Mouse (Mus musculus) G1E (cell line): ENCODE results near the gene Hsdl1. TPM values are rescaled to one million over a fixed set of nuclear protein-coding genes. Genes with fewer than 3 reads are reported as not detected.

Experiments used
- ATAC-seq: 2 replicates; pipeline ENCODE4 v1.8.0; 2016; ENCODE audit warnings: mild to moderate bottlenecking; ENCODE audit not compliant: insufficient number of reproducible peaks, poor library complexity, low FRiP score, severe bottlenecking; ENCODE audit errors: extremely low read depth
- DNase-seq: peaks from one replicate; pipeline ENCODE4 v3.0.0; 2012; ENCODE audit warnings: low spot score
- H3K27me3 ChIP-seq: 2 replicates; pipeline ENCODE4 v1.6.1; 2012; ENCODE audit warnings: mild to moderate bottlenecking, low read length, inconsistent platforms; ENCODE audit not compliant: insufficient read depth
- H3K36me3 ChIP-seq: replicated peaks from 2 replicates; pipeline ENCODE3; 2012; ENCODE audit warnings: mild to moderate bottlenecking, inconsistent platforms
- H3K4me1 ChIP-seq: 2 replicates; pipeline ENCODE4 v1.6.1; 2012; ENCODE audit warnings: low read depth, low read length, inconsistent platforms, mixed read lengths; ENCODE audit not compliant: insufficient read depth
- H3K4me3 ChIP-seq: 2 replicates; pipeline ENCODE4 v1.5.1; 2012; ENCODE audit warnings: low read depth, mild to moderate bottlenecking, inconsistent platforms, low read length, moderate library complexity, mixed read lengths
- H3K9me3 ChIP-seq: replicated peaks from 2 replicates; pipeline ENCODE4 v1.6.1; 2012; ENCODE audit warnings: inconsistent platforms
- CTCF ChIP-seq: IDR thresholded peaks from 2 replicates; pipeline ENCODE4 v1.5.1; 2012; ENCODE audit warnings: low read depth, low read length, inconsistent platforms, mixed read lengths
- GATA1 ChIP-seq: IDR thresholded peaks from 2 replicates; pipeline ENCODE4 v1.6.1; 2012; ENCODE audit warnings: borderline replicate concordance, low read length, inconsistent platforms, mixed read lengths
- GATA2 ChIP-seq: IDR thresholded peaks from 2 replicates; pipeline ENCODE4 v1.6.1; 2012; ENCODE audit warnings: low read depth, low read length, inconsistent platforms, borderline replicate concordance
- POLR2AphosphoS5 ChIP-seq: IDR thresholded peaks from 2 replicates; pipeline ENCODE4 v1.6.1; 2012; ENCODE audit warnings: low read depth, low read length, inconsistent platforms; ENCODE audit not compliant: insufficient replicate concordance
- TAL1 ChIP-seq: conservative IDR thresholded peaks from 2 replicates; pipeline ENCODE4 v1.6.1; 2012; ENCODE audit warnings: low read depth, low read length, inconsistent platforms, mixed read lengths
- polyA plus RNA-seq: library from polyadenylated mRNA; stranded (reverse); fragments of >175 nt; gene quantifications from 2 replicates; pipeline ENCODE4 v1.2.3, GENCODE M21; 2012
- total RNA-seq, 2 experiments: library from RNA; stranded (forward) in 1 of 2; stranded (reverse) in 1 of 2; fragments of 200-1000 nt in 1 of 2; fragments of >200 nt in 1 of 2; fragmentation: Nextera tagmentation in 1 of 2; gene quantifications; 2 replicates each; pipeline ENCODE4 v1.2.3; 2014 to 2017

Gene Hsdl1
- total and polyA plus RNA-seq, 3 experiments, result 22.7 to 56.7 (median 42.2) TPM

DNA sequence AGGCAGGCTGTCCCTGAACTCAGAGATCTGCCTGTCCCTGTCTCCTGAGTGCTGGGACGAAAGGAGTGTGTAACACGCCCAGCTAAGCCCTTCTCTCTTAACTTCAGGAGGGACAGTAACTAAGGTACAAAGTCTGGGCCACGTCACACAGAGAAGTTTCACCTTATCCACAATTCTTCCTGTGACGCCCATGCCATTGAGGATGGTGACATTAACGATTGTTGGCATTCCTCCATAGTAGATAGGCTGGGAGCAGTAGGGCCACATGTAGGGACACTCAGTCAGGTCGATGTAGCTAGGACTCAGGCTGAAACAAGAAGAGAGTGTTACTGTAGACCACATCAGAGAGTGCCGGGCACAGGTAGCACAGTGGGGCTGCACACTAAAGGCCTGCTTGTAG, 46.2 kb downstream of the Hsdl1 start:
- no peak for DNase-seq
- no peak for ATAC-seq
- H3K27me3 ChIP-seq, result no peaks in the 10 kb centered on the region
- no peaks in the 10 kb centered on the region for H3K9me3 ChIP-seq
- TF ChIP-seq CTCF, result no peak
- no peak for TF ChIP-seq TAL1
- no peak for TF ChIP-seq GATA1
- TF ChIP-seq POLR2AphosphoS5, result no peak
- no peak for TF ChIP-seq GATA2
- peaks cover 93% of the 10 kb centered on the region for H3K36me3 ChIP-seq
- H3K4me1 ChIP-seq, result 0 out of 2 replicates have a peak, but pooled peaks cover 2% of the 10 kb centered on the region
- H3K4me3 ChIP-seq, result no peak overlapping the region

GRCm38 (mm10) chr8:119520102-119520501, 54.9 kb downstream of the Hsdl1 start:
- ATAC-seq, result no peak
- TF ChIP-seq GATA1 (no peak), CTCF (0 out of 2 replicates have a peak, but pooled peaks have one; percentile 9)
- Histone ChIP-seq H3K36me3 (peaks cover 98% of the 10 kb centered on the region), H3K9me3 (no peaks in the 10 kb centered on the region), H3K27me3 (no peaks in the 10 kb centered on the region), H3K4me1 (peaks cover 16% of the 10 kb centered on the region), H3K4me3 (no peak overlapping the region)
- no peak for DNase-seq

- Histone ChIP-seq H3K9me3 (no peaks in the 10 kb centered on the region), H3K4me3 (no peak overlapping the region), H3K36me3 (peaks cover 99% of the 10 kb centered on the region), H3K27me3 (no peaks in the 10 kb centered on the region), H3K4me1 (peaks cover 28% of the 10 kb centered on the region)
- TF ChIP-seq GATA1 (no peak), GATA2 (no peak), POLR2AphosphoS5 (no peak), TAL1 (no peak), CTCF (no peak)
- DNase-seq, result no peak
- ATAC-seq, result no peak
These were observed 58.3 kb downstream of the Hsdl1 start for GRCm38 (mm10) chr8:119516674-119517073.

- no peaks in the 10 kb centered on the region for H3K27me3 ChIP-seq
- H3K4me1 ChIP-seq, result peaks cover 28% of the 10 kb centered on the region
- no peaks in the 10 kb centered on the region for H3K9me3 ChIP-seq
- TF ChIP-seq GATA2 (no peak), GATA1 (no peak), TAL1 (no peak), CTCF (no peak), POLR2AphosphoS5 (no peak)
- no peak overlapping the region for H3K4me3 ChIP-seq
- peaks cover 99% of the 10 kb centered on the region for H3K36me3 ChIP-seq
- DNase-seq, result no peak
- no peak for ATAC-seq
These were observed 59.2 kb downstream of the Hsdl1 start for GRCm38 (mm10) chr8:119515767-119516166.

GRCm38 (mm10) chr8:119514940-119515339, 60.0 kb downstream of the Hsdl1 start:
- H3K4me1 ChIP-seq, result peaks cover 28% of the 10 kb centered on the region
- peaks cover 99% of the 10 kb centered on the region for H3K36me3 ChIP-seq
- H3K27me3 ChIP-seq, result no peaks in the 10 kb centered on the region
- H3K4me3 ChIP-seq, result no peak overlapping the region
- peak; percentile 32 for DNase-seq
- no peaks in the 10 kb centered on the region for H3K9me3 ChIP-seq
- TF ChIP-seq GATA1 (no peak), TAL1 (peak; percentile 45; the same call in 1 of the 2 replicates)
- peak; percentile 84 for ATAC-seq

DNA sequence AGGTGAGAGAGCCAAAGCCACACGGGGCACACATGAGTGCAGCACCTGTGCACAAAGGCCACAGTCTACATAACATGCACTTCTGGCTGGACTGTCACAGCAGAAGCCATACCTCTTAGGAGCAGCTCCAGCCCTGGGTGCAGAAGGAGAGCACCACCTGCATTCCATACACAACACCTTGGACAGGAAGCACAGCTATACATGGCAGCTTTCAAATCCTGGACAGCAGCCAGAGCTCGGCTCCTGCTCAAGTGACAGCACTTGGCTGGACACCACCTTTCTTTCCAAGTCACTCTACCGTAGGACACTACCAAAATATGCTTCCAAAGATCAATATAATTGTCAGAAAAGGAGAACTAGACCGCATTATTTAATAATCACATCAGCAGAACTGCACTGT, 61.6 kb downstream of the Hsdl1 start:
- no peak overlapping the region for H3K4me3 ChIP-seq
- peaks cover 28% of the 10 kb centered on the region for H3K4me1 ChIP-seq
- H3K27me3 ChIP-seq, result no peaks in the 10 kb centered on the region
- no peak for ATAC-seq
- H3K9me3 ChIP-seq, result no peaks in the 10 kb centered on the region
- TF ChIP-seq POLR2AphosphoS5, result no peak
- no peak for TF ChIP-seq GATA1
- TF ChIP-seq CTCF, result no peak
- TF ChIP-seq GATA2, result no peak
- no peak for TF ChIP-seq TAL1
- DNase-seq, result no peak
- peaks cover 99% of the 10 kb centered on the region for H3K36me3 ChIP-seq

Other genes starting within 250 kb of the Hsdl1 start
- 191 and 220 TPM in 2 replicates for gene Hsbp1, start 230.7 kb downstream of the Hsdl1 start, total RNA-seq (2014; fragmentation: Nextera tagmentation)
- gene Hsbp1, start 230.7 kb downstream of the Hsdl1 start, total RNA-seq (2017), result 92.1 and 104 TPM in 2 replicates
- 50.6 and 60.5 TPM in 2 replicates for gene Hsbp1, start 230.7 kb downstream of the Hsdl1 start, polyA plus RNA-seq
- gene Mlycd, start 180.3 kb downstream of the Hsdl1 start, total RNA-seq (2014; fragmentation: Nextera tagmentation), result 4.1 and 7.7 TPM in 2 replicates
- gene Mlycd, start 180.3 kb downstream of the Hsdl1 start, total RNA-seq (2017), result 10.5 and 14.8 TPM in 2 replicates
- 16.7 and 20.1 TPM in 2 replicates for gene Mlycd, start 180.3 kb downstream of the Hsdl1 start, polyA plus RNA-seq
- not detected in 2 replicates for gene Osgin1, start 141.1 kb downstream of the Hsdl1 start, total RNA-seq (2014; fragmentation: Nextera tagmentation)
- gene Osgin1, start 141.1 kb downstream of the Hsdl1 start, total RNA-seq (2017), result 0.17 and 0.49 TPM in 2 replicates
- gene Osgin1, start 141.1 kb downstream of the Hsdl1 start, polyA plus RNA-seq, result 0.08 and 0.10 TPM in 2 replicates
- gene Necab2, start 128.5 kb downstream of the Hsdl1 start, total RNA-seq (2014; fragmentation: Nextera tagmentation), result not detected in 2 replicates
- gene Necab2, start 128.5 kb downstream of the Hsdl1 start, total RNA-seq (2017), result 0.06 TPM in 1 of 2 replicates, not detected in the other
- gene Necab2, start 128.5 kb downstream of the Hsdl1 start, polyA plus RNA-seq, result not detected in 2 replicates
- gene Slc38a8, start 73.5 kb downstream of the Hsdl1 start, total RNA-seq (2014; fragmentation: Nextera tagmentation), result not detected in 2 replicates
- gene Slc38a8, start 73.5 kb downstream of the Hsdl1 start, total RNA-seq (2017), result 0.06 and 0.11 TPM in 2 replicates
- not detected in 2 replicates for gene Slc38a8, start 73.5 kb downstream of the Hsdl1 start, polyA plus RNA-seq
- 80.9 and 98.7 TPM in 2 replicates for gene Mbtps1, start 16.4 kb downstream of the Hsdl1 start, total RNA-seq (2014; fragmentation: Nextera tagmentation)
- gene Mbtps1, start 16.4 kb downstream of the Hsdl1 start, total RNA-seq (2017), result 37.3 and 40.2 TPM in 2 replicates
- 107 and 108 TPM in 2 replicates for gene Mbtps1, start 16.4 kb downstream of the Hsdl1 start, polyA plus RNA-seq
- not detected in 2 replicates for gene Dnaaf1, start 52 bp upstream of the Hsdl1 start, total RNA-seq (2014; fragmentation: Nextera tagmentation)
- gene Dnaaf1, start 52 bp upstream of the Hsdl1 start, total RNA-seq (2017), result 0.11 and 0.12 TPM in 2 replicates
- 0.10 and 0.17 TPM in 2 replicates for gene Dnaaf1, start 52 bp upstream of the Hsdl1 start, polyA plus RNA-seq
- 6.6 and 7.1 TPM in 2 replicates for gene Taf1c, start 30.0 kb upstream of the Hsdl1 start, total RNA-seq (2014; fragmentation: Nextera tagmentation)
- 7.7 and 8.7 TPM in 2 replicates for gene Taf1c, start 30.0 kb upstream of the Hsdl1 start, total RNA-seq (2017)
- 53.2 and 65.0 TPM in 2 replicates for gene Taf1c, start 30.0 kb upstream of the Hsdl1 start, polyA plus RNA-seq
- not detected in 2 replicates for gene Adad2, start 37.6 kb upstream of the Hsdl1 start, total RNA-seq (2014; fragmentation: Nextera tagmentation)
- not detected in 2 replicates for gene Adad2, start 37.6 kb upstream of the Hsdl1 start, total RNA-seq (2017)
- gene Adad2, start 37.6 kb upstream of the Hsdl1 start, polyA plus RNA-seq, result not detected in 2 replicates
- not detected in 2 replicates for gene Kcng4, start 60.5 kb upstream of the Hsdl1 start, total RNA-seq (2014; fragmentation: Nextera tagmentation)
- gene Kcng4, start 60.5 kb upstream of the Hsdl1 start, total RNA-seq (2017), result 0.11 TPM in 1 of 2 replicates, not detected in the other
- not detected in 2 replicates for gene Kcng4, start 60.5 kb upstream of the Hsdl1 start, polyA plus RNA-seq
- gene Wfdc1, start 91.2 kb upstream of the Hsdl1 start, total RNA-seq (2014; fragmentation: Nextera tagmentation), result not detected in 2 replicates
- not detected in 2 replicates for gene Wfdc1, start 91.2 kb upstream of the Hsdl1 start, total RNA-seq (2017)
- not detected in 2 replicates for gene Wfdc1, start 91.2 kb upstream of the Hsdl1 start, polyA plus RNA-seq
- not detected in 2 replicates for gene Atp2c2, start 124.8 kb upstream of the Hsdl1 start, total RNA-seq (2014; fragmentation: Nextera tagmentation)
- gene Atp2c2, start 124.8 kb upstream of the Hsdl1 start, total RNA-seq (2017), result not detected in 2 replicates
- gene Atp2c2, start 124.8 kb upstream of the Hsdl1 start, polyA plus RNA-seq, result not detected in 2 replicates
- gene Tldc1, start 203.2 kb upstream of the Hsdl1 start, total RNA-seq (2014; fragmentation: Nextera tagmentation), result 6.6 and 8.1 TPM in 2 replicates
- 10.7 TPM in 2 replicates for gene Tldc1, start 203.2 kb upstream of the Hsdl1 start, total RNA-seq (2017)
- gene Tldc1, start 203.2 kb upstream of the Hsdl1 start, polyA plus RNA-seq, result 7.2 and 8.4 TPM in 2 replicates